Mouse (Mus musculus) kidney, adult 2 months (tissue): Measurements from ENCODE around the gene Flvcr2. TPM values are rescaled to one million over a fixed set of nuclear protein-coding genes. Genes with fewer than 3 reads are reported as not detected.

Experiments used
- DNase-seq: peaks from one replicate; pipeline ENCODE4 v3.0.0; 2021
- H3K27ac ChIP-seq: fragments of 200-500 bp; 2 replicates; pipeline ENCODE4 v1.5.1; 2012; ENCODE audit warnings: low read depth, low read length, control low read depth, inconsistent platforms; ENCODE audit not compliant: insufficient read depth
- H3K27me3 ChIP-seq: fragments of 200-500 bp; replicated peaks from 2 replicates; pipeline ENCODE4 v1.6.1; 2012; ENCODE audit warnings: mild to moderate bottlenecking, moderate library complexity, low read length, inconsistent platforms; ENCODE audit not compliant: control insufficient read depth, insufficient read depth
- H3K36me3 ChIP-seq: fragments of 200-500 bp; 2 replicates; pipeline ENCODE4 v1.6.1; 2012; ENCODE audit warnings: mild to moderate bottlenecking, moderate library complexity, low read length, inconsistent platforms; ENCODE audit not compliant: control insufficient read depth, insufficient read depth
- H3K4me1 ChIP-seq: fragments of 200-500 bp; 2 replicates; pipeline ENCODE4 v1.6.1; 2011; ENCODE audit warnings: low read length; ENCODE audit not compliant: control insufficient read depth, insufficient read depth
- H3K4me3 ChIP-seq: fragments of 200-500 bp; 2 replicates; pipeline ENCODE4 v1.5.1; 2011; ENCODE audit warnings: mild to moderate bottlenecking, low read depth, low read length, control low read depth; ENCODE audit not compliant: insufficient read depth
- CTCF ChIP-seq: fragments of 200-500 bp; conservative IDR thresholded peaks from 2 replicates; pipeline ENCODE4 v1.5.1; 2011; ENCODE audit warnings: low read depth, mild to moderate bottlenecking, control low read depth, low read length, moderate library complexity, mixed read lengths; ENCODE audit not compliant: insufficient read depth, insufficient read length
- POLR2A ChIP-seq: fragments of 200-500 bp; IDR thresholded peaks from one replicate; pipeline ENCODE4 v1.6.1; 2011; ENCODE audit warnings: low read depth, low read length, control low read depth
- WGBS: fragments of 180-500 bp; shearing (Covaris S2); methylation state at CpG from one replicate; pipeline ENCODE4 v1.1.7; 2018; 5-methylcytosine and 5-hydroxymethylcytosine counted together
- polyA plus RNA-seq: library from polyadenylated mRNA; depleted of rRNA; stranded (reverse); fragments of >200 nt; gene quantifications from 2 replicates; pipeline ENCODE4 v1.2.3, GENCODE M21; 2012

Flvcr2 gene
- polyA plus RNA-seq, 1 experiment: 23.1 TPM

GRCm38 (mm10) chr12:85837765-85838164 lies 91.4 kb downstream of the Flvcr2 start:
- H3K36me3 ChIP-seq: peaks cover 2% of the 10 kb centered on the region
- no peak overlapping the region for H3K27ac ChIP-seq
- no peak overlapping the region for H3K4me3 ChIP-seq
- TF ChIP-seq POLR2A (no peak), CTCF (0 out of 2 replicates have a peak, but pooled peaks have one; percentile 3)
- H3K4me1 ChIP-seq: no peaks in the 10 kb centered on the region
- H3K27me3 ChIP-seq: no peaks in the 10 kb centered on the region
- 93% methylated on average over 2 of the region's 2 CpGs for WGBS
- no peak for DNase-seq

DNA sequence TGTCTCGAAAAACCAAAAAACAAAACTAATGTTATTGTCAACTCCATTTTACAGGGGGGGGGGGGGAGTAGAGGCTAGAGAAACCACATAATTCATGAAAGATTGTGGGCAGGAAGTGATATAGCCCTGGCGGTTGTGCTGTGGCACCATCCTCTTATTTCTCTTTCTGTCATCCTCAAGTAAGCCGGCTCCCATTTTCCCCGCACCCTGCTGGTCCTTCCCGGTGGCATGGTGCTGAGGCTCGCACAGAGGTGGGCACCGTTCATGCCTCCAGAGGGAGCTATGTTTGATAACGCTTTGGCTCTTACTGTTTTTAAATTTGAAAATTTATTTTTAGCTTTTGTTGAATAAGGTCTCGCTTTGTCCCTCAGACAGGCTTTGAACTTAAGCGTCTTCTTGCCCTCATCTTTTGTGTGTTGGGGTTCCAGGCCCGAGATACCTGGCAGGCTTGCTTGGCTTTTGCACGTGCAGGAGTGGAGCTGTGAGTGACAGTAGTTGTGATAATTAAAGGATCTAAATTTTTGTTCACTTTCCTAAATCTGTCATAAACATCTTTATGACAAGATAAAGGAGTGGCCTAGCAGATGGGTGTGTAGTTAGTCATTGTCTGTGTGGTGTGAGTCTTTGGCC lies 93.1 kb downstream of the Flvcr2 start:
- Histone ChIP-seq H3K4me1 (no peaks in the 10 kb centered on the region), H3K27ac (no peak overlapping the region), H3K36me3 (peaks cover 2% of the 10 kb centered on the region; the same call in 1 of the 2 replicates), H3K4me3 (no peak overlapping the region), H3K27me3 (no peaks in the 10 kb centered on the region)
- WGBS: 94% methylated on average over 12 of the region's 12 CpGs
- TF ChIP-seq POLR2A (no peak), CTCF (no peak)
- no peak for DNase-seq

DNA sequence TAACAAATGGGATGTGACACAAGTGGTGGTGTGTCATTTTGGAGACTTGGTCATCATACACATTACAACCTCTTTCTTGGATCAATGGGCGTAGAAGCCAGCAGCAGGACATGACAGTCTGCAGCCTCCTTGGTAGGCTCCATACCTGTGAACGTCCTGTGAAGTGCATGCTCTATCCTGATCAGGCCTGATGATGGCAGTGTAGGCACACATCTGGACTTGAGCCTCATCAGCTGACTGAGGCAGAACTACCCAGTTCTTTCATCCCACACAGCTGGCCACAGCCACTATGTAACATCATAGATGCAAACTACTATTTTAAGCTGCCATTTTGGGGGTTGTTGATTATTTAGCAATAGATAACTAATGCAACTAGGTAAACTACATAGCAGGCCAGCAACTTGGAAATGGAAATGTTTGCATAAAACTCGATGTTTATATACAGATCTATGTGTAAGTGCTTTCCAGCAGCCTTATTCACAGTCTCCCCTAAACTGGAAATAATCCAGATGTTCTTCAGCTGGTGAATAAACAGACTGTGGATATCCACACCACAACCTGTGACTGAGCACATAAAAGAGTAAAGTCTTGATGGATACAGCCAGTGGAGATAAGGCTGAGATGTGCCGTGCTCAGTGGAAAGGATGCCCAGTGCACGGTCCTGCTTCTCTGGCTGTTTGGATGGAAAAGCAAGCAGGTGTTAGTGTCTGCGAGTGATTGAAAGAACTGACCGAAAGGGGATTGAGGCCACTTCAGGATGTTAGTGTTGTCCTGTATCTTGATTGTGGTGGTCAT lies 102.0 kb downstream of the Flvcr2 start:
- DNase-seq: peak; percentile 46
- peak; percentile 79 for TF ChIP-seq CTCF
- TF ChIP-seq POLR2A: no peak
- WGBS: 82% methylated on average over 7 of the region's 7 CpGs

DNA sequence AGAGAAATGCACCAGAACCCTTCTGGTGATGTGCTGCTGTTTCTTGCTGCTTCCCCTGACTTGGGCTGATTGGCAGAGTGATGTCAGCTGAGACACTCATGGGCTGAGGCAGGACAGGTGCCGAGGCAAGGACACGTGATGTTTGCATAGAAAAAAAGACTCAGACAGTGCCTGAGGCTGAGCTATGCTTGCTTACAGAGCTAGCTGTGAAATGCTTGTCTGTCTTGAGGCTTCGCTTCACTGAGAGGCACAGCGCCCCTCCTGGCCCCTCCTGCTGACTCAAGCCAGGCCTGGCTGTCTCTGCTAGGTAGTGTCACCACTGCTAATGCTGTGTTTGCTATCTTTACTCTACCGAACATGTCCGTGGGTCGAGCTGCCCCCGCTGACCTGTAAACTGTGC lies 104.3 kb downstream of the Flvcr2 start:
- Histone ChIP-seq H3K4me1 (no peaks in the 10 kb centered on the region), H3K36me3 (no peaks in the 10 kb centered on the region), H3K4me3 (no peak overlapping the region), H3K27me3 (no peaks in the 10 kb centered on the region), H3K27ac (no peak overlapping the region)
- WGBS: 81% methylated on average over 8 of the region's 8 CpGs
- TF ChIP-seq CTCF (no peak), POLR2A (no peak)
- no peak for DNase-seq

More for the DNA sequence above, 102.0 kb downstream of the Flvcr2 start:
- H3K4me1 ChIP-seq: no peaks in the 10 kb centered on the region
- no peaks in the 10 kb centered on the region; the same call in 1 of the 2 replicates for H3K36me3 ChIP-seq
- H3K4me3 ChIP-seq: no peak overlapping the region
- no peaks in the 10 kb centered on the region for H3K27me3 ChIP-seq
- H3K27ac ChIP-seq: no peak overlapping the region

DNA sequence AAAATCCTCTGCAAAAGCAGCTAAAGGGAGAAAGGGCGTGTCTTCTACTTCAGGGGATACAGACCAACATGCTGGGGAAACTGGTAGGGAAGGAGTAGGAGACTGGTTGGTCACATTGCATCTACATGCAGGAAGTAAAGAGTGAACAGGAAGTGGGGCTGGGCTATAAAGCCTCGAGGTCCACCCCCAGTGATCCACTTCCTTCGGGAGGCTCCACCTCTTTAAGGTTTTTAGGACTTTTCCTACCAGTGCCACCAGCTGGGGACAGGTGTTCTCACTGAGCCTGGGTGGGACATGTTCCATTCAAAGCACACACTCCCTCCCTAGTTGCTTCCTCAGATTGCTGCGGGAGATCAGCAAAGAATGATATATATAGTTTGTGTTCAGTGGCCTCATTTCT lies 107.5 kb downstream of the Flvcr2 start:
- H3K4me3 ChIP-seq: no peak overlapping the region
- H3K27me3 ChIP-seq: no peaks in the 10 kb centered on the region
- no peaks in the 10 kb centered on the region for H3K36me3 ChIP-seq
- no peak overlapping the region for H3K27ac ChIP-seq
- 73% methylated on average over 4 of the region's 4 CpGs for WGBS
- TF ChIP-seq CTCF: no peak
- no peak for TF ChIP-seq POLR2A
- DNase-seq: no peak
- no peaks in the 10 kb centered on the region for H3K4me1 ChIP-seq

DNA sequence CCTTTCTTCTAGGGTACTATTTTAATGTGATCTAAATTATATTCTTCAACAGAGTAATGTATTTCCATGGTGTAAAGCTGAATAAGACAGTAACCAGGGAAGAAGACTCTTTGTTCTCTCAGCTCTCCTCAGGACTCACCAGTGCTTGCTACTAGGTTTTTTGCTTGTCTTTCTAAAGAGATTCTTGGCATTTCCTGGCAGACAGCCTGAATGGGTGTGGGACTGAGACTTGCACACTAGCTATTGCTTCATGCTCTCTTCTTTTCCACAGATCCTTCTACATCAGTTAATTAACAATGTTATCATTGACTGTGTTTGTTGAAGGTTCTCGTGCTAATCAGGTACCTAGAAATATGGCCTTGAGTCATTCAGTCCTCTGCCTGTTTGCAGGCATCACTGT lies 107.9 kb downstream of the Flvcr2 start:
- no peaks in the 10 kb centered on the region for H3K4me1 ChIP-seq
- H3K4me3 ChIP-seq: no peak overlapping the region
- 85% methylated on average over 1 of the region's 1 CpGs for WGBS
- H3K36me3 ChIP-seq: no peaks in the 10 kb centered on the region
- TF ChIP-seq CTCF (no peak), POLR2A (no peak)
- no peaks in the 10 kb centered on the region for H3K27me3 ChIP-seq
- DNase-seq: no peak
- no peak overlapping the region for H3K27ac ChIP-seq

DNA sequence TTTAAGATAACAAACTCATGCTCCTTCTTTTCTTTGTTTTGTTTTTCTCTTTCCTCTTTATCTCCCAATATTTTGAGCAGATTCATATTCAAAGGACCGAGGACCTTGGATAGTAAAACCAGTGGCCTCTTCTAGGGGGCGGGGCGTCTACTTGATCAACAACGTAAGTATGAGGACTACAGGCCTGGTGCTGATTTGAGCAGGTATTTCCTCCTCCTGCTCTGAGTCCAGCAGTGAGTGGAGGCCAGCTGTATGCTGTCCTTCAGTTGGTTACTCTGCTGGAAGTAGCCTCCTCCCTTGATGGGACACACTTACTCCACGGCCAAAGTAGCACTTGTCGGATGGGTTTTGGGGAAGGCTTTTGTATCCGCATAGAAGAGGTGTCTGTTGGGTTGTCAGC lies 111.0 kb downstream of the Flvcr2 start:
- no peak for DNase-seq
- TF ChIP-seq POLR2A (no peak), CTCF (no peak)
- H3K36me3 ChIP-seq: no peaks in the 10 kb centered on the region
- no peaks in the 10 kb centered on the region for H3K27me3 ChIP-seq
- H3K27ac ChIP-seq: no peak overlapping the region
- no peak overlapping the region for H3K4me3 ChIP-seq
- 92% methylated on average over 7 of the region's 7 CpGs for WGBS
- H3K4me1 ChIP-seq: no peaks in the 10 kb centered on the region
